Mouse (Mus musculus) E14TG2a.4 (cell line): ENCODE data around the gene Erg28.

Source experiments
- CTCF ChIP-seq: conservative IDR thresholded peaks from 2 replicates; pipeline ENCODE4 v1.5.1; 2014; ENCODE audit warnings: low read length
- NANOG ChIP-seq: IDR thresholded peaks from 2 replicates; pipeline ENCODE4 v1.6.1; 2014; ENCODE audit warnings: borderline replicate concordance, low read length, mixed read lengths

DNA sequence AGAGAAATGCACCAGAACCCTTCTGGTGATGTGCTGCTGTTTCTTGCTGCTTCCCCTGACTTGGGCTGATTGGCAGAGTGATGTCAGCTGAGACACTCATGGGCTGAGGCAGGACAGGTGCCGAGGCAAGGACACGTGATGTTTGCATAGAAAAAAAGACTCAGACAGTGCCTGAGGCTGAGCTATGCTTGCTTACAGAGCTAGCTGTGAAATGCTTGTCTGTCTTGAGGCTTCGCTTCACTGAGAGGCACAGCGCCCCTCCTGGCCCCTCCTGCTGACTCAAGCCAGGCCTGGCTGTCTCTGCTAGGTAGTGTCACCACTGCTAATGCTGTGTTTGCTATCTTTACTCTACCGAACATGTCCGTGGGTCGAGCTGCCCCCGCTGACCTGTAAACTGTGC, 26.3 kb upstream of the Erg28 start:
- no peak for TF ChIP-seq CTCF
- TF ChIP-seq NANOG, result no peak
